ENCODE assay signal across 14 mouse cellular contexts in the genomic region with DNA sequence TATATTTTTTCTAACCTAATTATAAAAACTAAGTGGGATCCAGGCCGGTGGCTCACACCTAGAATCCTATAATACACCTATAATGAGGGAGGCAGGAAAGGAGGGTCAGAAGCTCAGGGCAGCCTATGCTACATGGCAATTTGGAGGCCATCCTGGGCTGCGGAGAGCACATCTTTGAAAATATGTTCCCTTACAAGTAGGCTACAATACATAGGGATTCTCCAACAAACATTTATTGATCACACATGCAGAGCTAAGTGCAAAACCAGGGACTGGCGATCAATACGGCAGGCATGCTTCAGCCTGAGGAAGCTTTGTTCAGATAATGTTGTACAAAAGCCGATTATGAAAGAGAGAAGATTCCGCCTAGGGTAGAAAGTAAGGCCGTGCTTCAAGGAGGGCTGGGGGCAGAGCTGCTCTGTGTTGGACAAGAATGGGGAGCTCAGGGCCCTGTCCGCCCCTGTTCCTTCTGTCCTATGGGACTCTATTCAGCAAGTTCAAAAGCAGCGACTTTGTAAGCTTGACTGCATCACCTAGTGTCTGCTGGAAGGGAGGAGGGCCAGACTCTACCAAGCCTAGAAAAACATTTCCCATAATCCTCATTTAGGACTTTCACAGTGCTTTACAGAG. TPM values are rescaled to one million over a fixed set of nuclear protein-coding genes. Genes with fewer than 3 reads are reported as not detected.
DNase-seq lines count a peak whose midpoint lies in the region; ATAC-seq and TF ChIP-seq lines count a peak whose summit lies in the region.
"Had no signal": no experiment of that assay in that cellular context is flagged by ENCODE, and none has a peak within 500 bp of the region (broad histone marks: within the 10 kb centered on the region; RNA-seq: fewer than 3 reads in every experiment).

No protein-coding gene starts in this region.

- H3K9ac ChIP-seq in heart, embryonic 12.5 days: no peak overlapping the region
- H3K9ac ChIP-seq in midbrain, postnatal 0 days (replicated peaks; ENCODE audit: low read length, poor library complexity, severe bottlenecking): no peak overlapping the region
- no peak overlapping the region for H3K9ac ChIP-seq in hindbrain, embryonic 15.5 days
- H3K9ac ChIP-seq: heart, embryonic 15.5 days had no signal

- ATAC-seq in heart, embryonic 12.5 days (ENCODE audit: insufficient number of reproducible peaks, low FRiP score): no peak
- no peak for ATAC-seq in midbrain, postnatal 0 days (ENCODE audit: low FRiP score)
- peak; percentile 33; the same call in 1 of the 2 replicates for ATAC-seq in hindbrain, embryonic 15.5 days (ENCODE audit: low FRiP score, low read depth)

- 78% methylated on average over 9 of the region's 9 CpGs for WGBS in heart, embryonic 12.5 days
- WGBS in midbrain, embryonic 10.5 days: 46% methylated on average over 9 of the region's 9 CpGs
- WGBS in midbrain, postnatal 0 days: 32% methylated on average over 9 of the region's 9 CpGs
- 53% methylated on average over 9 of the region's 9 CpGs for WGBS in hindbrain, embryonic 15.5 days

- H3K4me2 ChIP-seq in heart, embryonic 12.5 days: no peak overlapping the region
- H3K4me2 ChIP-seq in midbrain, postnatal 0 days (ENCODE audit: low read depth, low read length, poor library complexity, severe bottlenecking): no peak overlapping the region
- H3K4me2 ChIP-seq in hindbrain, embryonic 15.5 days: no peak overlapping the region
- H3K4me2 ChIP-seq: heart, embryonic 15.5 days had no signal

- no peaks in the 10 kb centered on the region for H3K9me3 ChIP-seq in heart, embryonic 12.5 days (replicated peaks)
- no peaks in the 10 kb centered on the region for H3K9me3 ChIP-seq in midbrain, embryonic 10.5 days (replicated peaks)
- no peaks in the 10 kb centered on the region for H3K9me3 ChIP-seq in midbrain, postnatal 0 days (ENCODE audit: low read length)
- no peaks in the 10 kb centered on the region for H3K9me3 ChIP-seq in hindbrain, embryonic 15.5 days
- H3K9me3 ChIP-seq: G1E; heart, embryonic 15.5 days had no signal

- no peak overlapping the region for H3K27ac ChIP-seq in heart, embryonic 12.5 days (ENCODE audit: poor library complexity, severe bottlenecking)
- H3K27ac ChIP-seq in midbrain, embryonic 10.5 days (replicated peaks): peak overlapping the region; percentile 74
- no peak overlapping the region for H3K27ac ChIP-seq in midbrain, postnatal 0 days (ENCODE audit: low read depth, low read length)
- H3K27ac ChIP-seq in hindbrain, embryonic 15.5 days (replicated peaks): no peak overlapping the region
- H3K27ac ChIP-seq: heart, embryonic 15.5 days had no signal

- DNase-seq in heart, adult 11 months: peak; percentile 66
- no peak for DNase-seq in midbrain, embryonic 10.5 days (ENCODE audit: low spot score)
- DNase-seq in midbrain, postnatal 0 days (ENCODE audit: low spot score): no peak
- no peak for DNase-seq in thymus, postnatal 10 days (ENCODE audit: low spot score in 2 of 2)
- DNase-seq in cerebellum, adult 9-10 months: no peak
- DNase-seq in left cerebral cortex, adult 8-10 months (ENCODE audit: low spot score in 2 of 2): no peak
- DNase-seq: cerebellum, adult 11-12 months; gastrocnemius, postnatal 14 days; liver; right cerebral cortex, postnatal 14 days had no signal

- no peaks in the 10 kb centered on the region for H3K27me3 ChIP-seq in heart, embryonic 12.5 days (replicated peaks)
- 0 out of 2 replicates have a peak, but pooled peaks cover 3% of the 10 kb centered on the region for H3K27me3 ChIP-seq in midbrain, embryonic 10.5 days (ENCODE audit: low read depth, poor library complexity, severe bottlenecking)
- H3K27me3 ChIP-seq in midbrain, postnatal 0 days (ENCODE audit: insufficient read depth, low read length): no peaks in the 10 kb centered on the region
- H3K27me3 ChIP-seq in hindbrain, embryonic 15.5 days: no peaks in the 10 kb centered on the region
- H3K27me3 ChIP-seq: heart, embryonic 15.5 days had no signal

- H3K4me1 ChIP-seq in heart, embryonic 12.5 days (replicated peaks): no peaks in the 10 kb centered on the region
- peaks cover 22% of the 10 kb centered on the region for H3K4me1 ChIP-seq in midbrain, embryonic 10.5 days
- 0 out of 2 replicates have a peak, but pooled peaks cover 7% of the 10 kb centered on the region for H3K4me1 ChIP-seq in midbrain, postnatal 0 days (ENCODE audit: insufficient read depth, low read length)
- H3K4me1 ChIP-seq in hindbrain, embryonic 15.5 days (replicated peaks): peaks cover 19% of the 10 kb centered on the region; the same call in 1 of the 2 replicates
- H3K4me1 ChIP-seq: heart, embryonic 15.5 days had no signal

- TF ChIP-seq CTCF in midbrain, postnatal 0 days (IDR thresholded peaks at IDR 0.05): no peak

- no peak overlapping the region for H3K4me3 ChIP-seq in heart, embryonic 12.5 days
- H3K4me3 ChIP-seq in midbrain, embryonic 10.5 days: no peak overlapping the region
- H3K4me3 ChIP-seq in midbrain, postnatal 0 days (ENCODE audit: low read depth, low read length): no peak overlapping the region
- no peak overlapping the region for H3K4me3 ChIP-seq in hindbrain, embryonic 15.5 days
- H3K4me3 ChIP-seq: heart, embryonic 15.5 days had no signal

- no peaks in the 10 kb centered on the region for H3K36me3 ChIP-seq in heart, embryonic 12.5 days
- H3K36me3 ChIP-seq in midbrain, embryonic 10.5 days: no peaks in the 10 kb centered on the region
- H3K36me3 ChIP-seq in midbrain, postnatal 0 days (ENCODE audit: insufficient read depth, low read length): no peaks in the 10 kb centered on the region
- no peaks in the 10 kb centered on the region for H3K36me3 ChIP-seq in hindbrain, embryonic 15.5 days
- H3K36me3 ChIP-seq: heart, embryonic 15.5 days had no signal

RNA-seq across cellular contexts. Expression of a gene that starts 53.4 kb away (rescaled TPM):
- 24.3 and 26.0 TPM in 2 replicates for polyA plus RNA-seq in heart, embryonic 12.5 days (2016; fragmentation: Nextera tagmentation; extraction: Ambion mirVana)
- polyA plus RNA-seq in midbrain, embryonic 10.5 days (2016; fragmentation: Nextera tagmentation; extraction: Ambion mirVana): 18.8 and 20.2 TPM in 2 replicates
- total RNA-seq in midbrain, postnatal 0 days (2014; rRNA removed): 65.4 and 92.2 TPM in 2 replicates
- 46.6 and 48.9 TPM in 2 replicates for polyA plus RNA-seq in midbrain, postnatal 0 days (2015; fragmentation: Nextera tagmentation; extraction: Ambion mirVana)
- polyA plus RNA-seq in hindbrain, embryonic 15.5 days (2015; fragmentation: Nextera tagmentation; extraction: Ambion mirVana): 36.6 and 41.5 TPM in 2 replicates
- total RNA-seq in left cerebral cortex, adult 8-10 months (2022): 100 to 1,000 TPM; 107 to 165 (median 138) TPM
